Mouse (Mus musculus): ENCODE measurements around the gene Arhgap27. TPM values are rescaled to one million over a fixed set of nuclear protein-coding genes. Genes with fewer than 3 reads are reported as not detected.

Gene Arhgap27
- total and polyA plus RNA-seq, 3 experiments = 11.8 to 30.9 (median 26.1) TPM

- Histone ChIP-seq H3K4me1 (ENCODE audit: control insufficient read depth in 1 of 2, insufficient read depth in 2 of 2) (peaks cover 0 to 16% of the 10 kb centered on the region in 2 experiments; a peak in 2 of 4 replicates), H3K27ac (ENCODE audit: insufficient read depth, low read depth) (no peak overlapping the region), H3K27me3 (replicated peaks) (no peaks in the 10 kb centered on the region), H3K9ac (ENCODE audit: insufficient read depth, low read depth) (no peak overlapping the region), H3K4me3 (replicated peaks in 1 of 3; ENCODE audit: low read depth in 2 of 3, low read length in 2 of 3, poor library complexity in 1 of 3) (no peak overlapping the region), H3K36me3 (replicated peaks in 1 of 2; ENCODE audit: control insufficient read depth in 1 of 2, insufficient read depth in 1 of 2, low read length in 1 of 2) (peaks cover 58 to 87% of the 10 kb centered on the region in 2 experiments), H3K4me2 (ENCODE audit: insufficient read depth, low read depth, poor library complexity, severe bottlenecking) (no peak overlapping the region), H3K79me2 (replicated peaks; ENCODE audit: control insufficient read depth, extremely low read depth, insufficient read depth, poor library complexity, severe bottlenecking) (peaks cover 3% of the 10 kb centered on the region; the same call in 1 of the 2 replicates), H3K9me3 (replicated peaks; ENCODE audit: low read length) (no peaks in the 10 kb centered on the region)
- TF ChIP-seq IRF4 (IDR thresholded peaks at IDR 0.05; ENCODE audit: low read depth, low read length) (no peak), NELFE (IDR thresholded peaks at IDR 0.05; ENCODE audit: low read depth, low read length) (no peak), CHD2 (IDR thresholded peaks at IDR 0.05; ENCODE audit: low read length) (no peak), MAZ (IDR thresholded peaks at IDR 0.05; ENCODE audit: low read depth, low read length) (no peak), ETS1 (conservative IDR thresholded peaks at IDR 0.05; ENCODE audit: low read depth, low read length) (no peak), CTCF (conservative IDR thresholded peaks at IDR 0.05 in 1 of 2, IDR thresholded peaks at IDR 0.05 in 1 of 2; ENCODE audit: low read depth in 2 of 2, low read length in 2 of 2) (no peak)
- no peak for DNase-seq (ENCODE audit: extremely low read depth)
- in situ Hi-C loops (cut with MboI; ENCODE audit: low pct_ligation_motif_present, low pct_unique_long_range_greater_than_20kb, low sequenced_read_pairs) = loop anchor here (10.0 kb wide), 1 partner anchor 61 kb away; no protein-coding TSS in a partner anchor
- dilution Hi-C loops (cut with MboI; ENCODE audit: extremely low pct_ligation_motif_present, extremely low pct_unique_long_range_greater_than_20kb, low sequenced_read_pairs) = no loop called here
These were observed 32.7 kb upstream of the Arhgap27 start for GRCm38 (mm10) chr11:103396236-103396635.

- Histone ChIP-seq H3K36me3 (replicated peaks in 1 of 2; ENCODE audit: control insufficient read depth in 1 of 2, insufficient read depth in 1 of 2, low read length in 1 of 2) (peaks cover 60 to 89% of the 10 kb centered on the region in 2 experiments), H3K79me2 (replicated peaks; ENCODE audit: control insufficient read depth, extremely low read depth, insufficient read depth, poor library complexity, severe bottlenecking) (peaks cover 3% of the 10 kb centered on the region)
- in situ Hi-C loops (cut with MboI; ENCODE audit: low pct_ligation_motif_present, low pct_unique_long_range_greater_than_20kb, low sequenced_read_pairs) = loop anchor here (5.0 to 10.0 kb wide), 2 partner anchors 37 to 60 kb away; no protein-coding TSS in a partner anchor
These were observed 31.1 kb upstream of the Arhgap27 start for GRCm38 (mm10) chr11:103394604-103395003.

GRCm38 (mm10) chr11:103394025-103394424, 30.5 kb upstream of the Arhgap27 start:
- in situ Hi-C loops (cut with MboI; ENCODE audit: low pct_ligation_motif_present, low pct_unique_long_range_greater_than_20kb, low sequenced_read_pairs) (loop anchor here (5.0 to 10.0 kb wide), 2 partner anchors 37 to 59 kb away; no protein-coding TSS in a partner anchor), dilution Hi-C loops (cut with MboI; ENCODE audit: extremely low pct_ligation_motif_present, extremely low pct_unique_long_range_greater_than_20kb, low sequenced_read_pairs) (no loop called here)
- DNase-seq (ENCODE audit: extremely low read depth) = no peak
- H3K9ac ChIP-seq (ENCODE audit: insufficient read depth, low read depth) = no peak overlapping the region
- H3K4me1 ChIP-seq (ENCODE audit: control insufficient read depth in 1 of 2, insufficient read depth in 2 of 2) = peaks cover 0 to 5% of the 10 kb centered on the region in 2 experiments; a peak in 2 of 4 replicates
- H3K27ac ChIP-seq (ENCODE audit: insufficient read depth, low read depth) = no peak overlapping the region
- H3K36me3 ChIP-seq (replicated peaks in 1 of 2; ENCODE audit: control insufficient read depth in 1 of 2, insufficient read depth in 1 of 2, low read length in 1 of 2) = peaks cover 63 to 92% of the 10 kb centered on the region in 2 experiments
- no peaks in the 10 kb centered on the region for H3K27me3 ChIP-seq (replicated peaks)
- no peak overlapping the region for H3K4me2 ChIP-seq (ENCODE audit: insufficient read depth, low read depth, poor library complexity, severe bottlenecking)
- TF ChIP-seq ZMIZ1 (IDR thresholded peaks at IDR 0.05; ENCODE audit: low read depth, low read length) (no peak), USF2 (conservative IDR thresholded peaks at IDR 0.05; ENCODE audit: low read depth, low read length) (no peak), NRF1 (IDR thresholded peaks at IDR 0.05; ENCODE audit: low read depth, low read length) (no peak), UBTF (IDR thresholded peaks at IDR 0.05; ENCODE audit: low read depth, low read length) (no peak), KAT2A (IDR thresholded peaks at IDR 0.05; ENCODE audit: insufficient replicate concordance, low read length) (no peak), EP300 (IDR thresholded peaks at IDR 0.05; ENCODE audit: low read length) (no peak), ZC3H11A (IDR thresholded peaks at IDR 0.05; ENCODE audit: low read depth, low read length) (no peak), JUND (conservative IDR thresholded peaks at IDR 0.05; ENCODE audit: low read depth, low read length) (no peak), RAD21 (IDR thresholded peaks at IDR 0.05; ENCODE audit: low read depth, low read length) (no peak), NELFE (IDR thresholded peaks at IDR 0.05; ENCODE audit: low read depth, low read length) (no peak), ETS1 (conservative IDR thresholded peaks at IDR 0.05; ENCODE audit: low read depth, low read length) (no peak), ZNF384 (IDR thresholded peaks at IDR 0.05; ENCODE audit: low read depth, low read length) (no peak), MYC (IDR thresholded peaks at IDR 0.05; ENCODE audit: low read depth, low read length) (no peak), TBP (conservative IDR thresholded peaks at IDR 0.05; ENCODE audit: low read depth, low read length) (no peak), SMC3 (IDR thresholded peaks at IDR 0.05; ENCODE audit: low read depth, low read length) (no peak), MAX (IDR thresholded peaks at IDR 0.05; ENCODE audit: low read length) (no peak), HCFC1 (IDR thresholded peaks at IDR 0.05; ENCODE audit: low read depth, low read length) (no peak), USF1 (IDR thresholded peaks at IDR 0.05; ENCODE audit: low read depth, low read length) (no peak), GABPA (IDR thresholded peaks at IDR 0.05; ENCODE audit: insufficient replicate concordance, low read depth, low read length) (no peak)
- no peak overlapping the region for H3K4me3 ChIP-seq (replicated peaks in 1 of 3; ENCODE audit: low read depth in 2 of 3, low read length in 2 of 3, poor library complexity in 1 of 3)
- H3K79me2 ChIP-seq (replicated peaks; ENCODE audit: control insufficient read depth, extremely low read depth, insufficient read depth, poor library complexity, severe bottlenecking) = peaks cover 3% of the 10 kb centered on the region
- H3K9me3 ChIP-seq (replicated peaks; ENCODE audit: low read length) = no peaks in the 10 kb centered on the region

More at GRCm38 (mm10) chr11:103394604-103395003, 31.1 kb upstream of the Arhgap27 start:
- Histone ChIP-seq H3K9me3 (replicated peaks; ENCODE audit: low read length) (no peaks in the 10 kb centered on the region), H3K4me2 (ENCODE audit: insufficient read depth, low read depth, poor library complexity, severe bottlenecking) (no peak overlapping the region), H3K27ac (ENCODE audit: insufficient read depth, low read depth) (no peak overlapping the region), H3K4me3 (replicated peaks in 1 of 3; ENCODE audit: low read depth in 2 of 3, low read length in 2 of 3, poor library complexity in 1 of 3) (no peak overlapping the region), H3K4me1 (ENCODE audit: control insufficient read depth in 1 of 2, insufficient read depth in 2 of 2) (peaks cover 0 to 8% of the 10 kb centered on the region in 2 experiments; a peak in 2 of 4 replicates), H3K9ac (ENCODE audit: insufficient read depth, low read depth) (no peak overlapping the region), H3K27me3 (replicated peaks) (no peaks in the 10 kb centered on the region)
- no peak for TF ChIP-seq MAFK (IDR thresholded peaks at IDR 0.05; ENCODE audit: insufficient replicate concordance, low read length)
- no peak for TF ChIP-seq MEF2A (IDR thresholded peaks at IDR 0.05; ENCODE audit: borderline replicate concordance, low read depth, low read length)
- TF ChIP-seq CTCF (conservative IDR thresholded peaks at IDR 0.05 in 1 of 2, IDR thresholded peaks at IDR 0.05 in 1 of 2; ENCODE audit: low read depth in 2 of 2, low read length in 2 of 2) = no peak
- TF ChIP-seq CHD1 (IDR thresholded peaks at IDR 0.05; ENCODE audit: low read depth, low read length) = no peak
- TF ChIP-seq RCOR1 (conservative IDR thresholded peaks at IDR 0.05; ENCODE audit: low read depth, low read length) = no peak
- no peak for DNase-seq (ENCODE audit: extremely low read depth)
- dilution Hi-C loops (cut with MboI; ENCODE audit: extremely low pct_ligation_motif_present, extremely low pct_unique_long_range_greater_than_20kb, low sequenced_read_pairs) = no loop called here
